Mouse (Mus musculus) ES-E14 (cell line): ENCODE measurements around the gene Gm21983.

ENCODE experiments used
- MAFK ChIP-seq: IDR thresholded peaks from 2 replicates; pipeline ENCODE4 v1.6.1; 2014; ENCODE audit warnings: mild to moderate bottlenecking, low read depth, low read length, inconsistent platforms; ENCODE audit not compliant: insufficient read depth
- ZNF384 ChIP-seq: IDR thresholded peaks from 2 replicates; pipeline ENCODE4 v1.6.1; 2012; ENCODE audit warnings: low read depth, low read length, inconsistent platforms

GRCm38 (mm10) chr7:27167475-27168094 is 13.3 kb downstream of the Gm21983 start:
- TF ChIP-seq MAFK (no peak), ZNF384 (no peak)
